Mouse (Mus musculus): ENCODE measurements around the gene Dip2a. TPM values are rescaled to one million over a fixed set of nuclear protein-coding genes. Genes with fewer than 3 reads are reported as not detected.

Gene Dip2a
- polyA plus RNA-seq, 1 experiment from 2014 or later: 19.2 TPM

DNA sequence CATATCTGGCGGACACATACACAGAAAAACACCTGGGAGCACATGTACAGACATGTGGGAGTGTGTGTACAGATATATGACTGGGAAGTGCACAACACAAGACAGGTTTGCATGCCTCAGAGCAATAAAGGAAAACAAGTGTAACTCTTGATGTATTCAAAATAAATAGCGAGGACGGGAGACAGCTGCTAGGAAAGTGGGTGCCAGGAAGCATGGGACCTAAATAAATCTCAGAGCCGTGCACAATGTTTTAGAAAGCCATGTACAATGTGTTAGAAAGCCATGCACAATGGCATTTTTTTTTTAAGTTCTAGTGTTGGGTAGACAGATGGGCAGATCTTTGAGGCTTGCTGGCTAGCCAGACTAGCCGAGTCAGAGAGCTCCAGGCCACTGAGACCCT, 56.0 kb downstream of the Dip2a start:
- ATAC-seq: no peak

GRCm38 (mm10) chr10:76288268-76288993, 56.7 kb downstream of the Dip2a start:
- H3K36me3 ChIP-seq (ENCODE audit: control insufficient read depth, insufficient read depth, low read length): peaks cover 49% of the 10 kb centered on the region
- 85% methylated on average over 11 of the region's 11 CpGs for WGBS

More for the DNA sequence above, 56.0 kb downstream of the Dip2a start:
- H3K27ac ChIP-seq (ENCODE audit: low read length): no peak overlapping the region
- H3K36me3 ChIP-seq (ENCODE audit: control insufficient read depth, insufficient read depth, low read length): peaks cover 49% of the 10 kb centered on the region
- H3K4me2 ChIP-seq (ENCODE audit: low read length): no peak overlapping the region
- WGBS: 94% methylated on average over 5 of the region's 5 CpGs
- no peak overlapping the region for H3K9ac ChIP-seq (ENCODE audit: low read depth, low read length)
- H3K4me1 ChIP-seq (ENCODE audit: control insufficient read depth, insufficient read depth, low read length): no peaks in the 10 kb centered on the region
- no peaks in the 10 kb centered on the region for H3K9me3 ChIP-seq (replicated peaks; ENCODE audit: control insufficient read depth, low read length, poor library complexity, severe bottlenecking)
- no peak overlapping the region for H3K4me3 ChIP-seq (ENCODE audit: low read depth, low read length)
- no peaks in the 10 kb centered on the region for H3K27me3 ChIP-seq (ENCODE audit: control insufficient read depth, insufficient read depth, low read depth, low read length)

DNA sequence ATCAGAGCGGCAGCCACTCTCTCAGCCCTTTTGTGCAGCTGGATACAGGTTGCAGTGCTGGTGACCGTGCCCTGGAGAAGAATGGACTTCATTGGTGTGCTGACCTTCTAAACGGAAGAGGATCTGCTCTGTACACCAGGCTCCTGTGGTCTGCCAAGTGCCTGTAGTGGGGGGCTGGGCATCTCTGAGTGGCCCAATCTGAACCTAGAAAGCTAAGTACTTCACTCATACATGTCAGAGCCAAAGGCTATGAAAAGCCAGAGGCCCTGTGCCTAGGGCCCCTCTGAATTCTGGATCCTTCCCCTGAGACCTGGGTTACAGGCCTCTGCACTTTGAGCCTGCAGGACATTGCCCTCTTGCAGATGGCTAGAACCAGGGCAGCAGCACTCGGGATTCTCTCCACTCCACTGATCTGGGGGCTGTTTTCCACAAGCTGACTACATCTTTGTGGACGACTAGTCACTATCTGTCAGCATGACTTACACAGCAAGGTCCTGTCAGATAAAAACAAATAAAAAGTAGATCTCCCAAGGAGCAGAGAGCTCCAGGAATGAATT, 66.5 kb downstream of the Dip2a start:
- ATAC-seq: no peak
- H3K4me2 ChIP-seq (ENCODE audit: low read length): no peak overlapping the region
- no peak overlapping the region for H3K4me3 ChIP-seq (ENCODE audit: low read depth, low read length)
- no peak overlapping the region for H3K9ac ChIP-seq (ENCODE audit: low read depth, low read length)
- 73% methylated on average over 5 of the region's 5 CpGs for WGBS
- H3K27ac ChIP-seq (ENCODE audit: low read length): no peak overlapping the region
- H3K27me3 ChIP-seq (ENCODE audit: control insufficient read depth, insufficient read depth, low read depth, low read length): no peaks in the 10 kb centered on the region
- H3K4me1 ChIP-seq (ENCODE audit: control insufficient read depth, insufficient read depth, low read length): no peaks in the 10 kb centered on the region
- peaks cover 41% of the 10 kb centered on the region for H3K36me3 ChIP-seq (ENCODE audit: control insufficient read depth, insufficient read depth, low read length)
- H3K9me3 ChIP-seq (replicated peaks; ENCODE audit: control insufficient read depth, low read length, poor library complexity, severe bottlenecking): no peaks in the 10 kb centered on the region

More at GRCm38 (mm10) chr10:76288268-76288993, 56.7 kb downstream of the Dip2a start:
- H3K4me3 ChIP-seq (ENCODE audit: low read depth, low read length): no peak overlapping the region
- ATAC-seq: no peak
- H3K9ac ChIP-seq (ENCODE audit: low read depth, low read length): no peak overlapping the region
- H3K9me3 ChIP-seq (replicated peaks; ENCODE audit: control insufficient read depth, low read length, poor library complexity, severe bottlenecking): no peaks in the 10 kb centered on the region
- no peak overlapping the region for H3K27ac ChIP-seq (ENCODE audit: low read length)
- no peaks in the 10 kb centered on the region for H3K27me3 ChIP-seq (ENCODE audit: control insufficient read depth, insufficient read depth, low read depth, low read length)
- no peak overlapping the region for H3K4me2 ChIP-seq (ENCODE audit: low read length)
- H3K4me1 ChIP-seq (ENCODE audit: control insufficient read depth, insufficient read depth, low read length): no peaks in the 10 kb centered on the region

DNA sequence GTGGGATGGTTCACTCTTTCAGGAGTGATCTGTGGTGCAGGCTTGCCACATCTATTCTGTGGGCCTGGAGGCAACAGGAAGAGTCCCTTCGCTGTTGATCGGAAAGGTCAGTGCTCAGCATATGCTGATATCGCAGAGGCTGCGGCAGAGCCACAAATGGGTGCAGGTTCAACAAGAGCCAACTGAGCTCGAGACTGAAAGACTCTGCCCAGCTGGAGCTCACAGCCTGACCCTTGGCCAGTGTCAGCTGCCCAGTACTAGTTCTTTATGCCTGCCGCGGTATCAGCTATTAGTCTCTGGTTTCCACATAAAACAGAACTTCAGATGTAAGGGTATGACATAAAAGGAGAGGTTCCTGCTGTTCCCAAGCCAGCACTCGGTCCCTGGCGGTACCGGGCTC, 69.8 kb downstream of the Dip2a start:
- Histone ChIP-seq H3K9ac (ENCODE audit: low read depth, low read length) (no peak overlapping the region), H3K27me3 (ENCODE audit: control insufficient read depth, insufficient read depth, low read depth, low read length) (no peaks in the 10 kb centered on the region), H3K9me3 (replicated peaks; ENCODE audit: control insufficient read depth, low read length, poor library complexity, severe bottlenecking) (no peaks in the 10 kb centered on the region), H3K27ac (ENCODE audit: low read length) (no peak overlapping the region), H3K4me3 (ENCODE audit: low read depth, low read length) (no peak overlapping the region), H3K4me1 (ENCODE audit: control insufficient read depth, insufficient read depth, low read length) (no peaks in the 10 kb centered on the region), H3K4me2 (ENCODE audit: low read length) (no peak overlapping the region), H3K36me3 (ENCODE audit: control insufficient read depth, insufficient read depth, low read length) (peaks cover 47% of the 10 kb centered on the region)
- 83% methylated on average over 10 of the region's 10 CpGs for WGBS
- no peak for ATAC-seq

DNA sequence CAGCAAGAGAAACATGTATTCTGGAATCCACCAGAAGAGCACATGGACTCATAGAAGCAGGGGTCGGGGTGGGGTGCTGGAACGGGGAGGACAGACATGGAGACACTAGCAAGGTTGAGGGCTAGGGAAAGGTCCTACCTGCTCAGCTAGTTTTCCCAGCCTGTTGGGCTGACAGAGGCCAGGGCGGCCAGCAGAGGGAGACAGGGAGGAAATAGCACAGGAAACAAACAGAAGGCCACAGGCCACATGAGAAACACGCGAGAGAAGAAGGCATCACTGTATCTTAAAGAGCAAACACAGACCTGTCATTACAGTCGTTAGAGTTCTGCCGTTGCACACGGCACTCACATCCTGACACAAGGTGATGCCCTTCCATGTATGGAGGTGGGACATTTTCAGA, 73.9 kb downstream of the Dip2a start:
- ATAC-seq: no peak
- peaks cover 62% of the 10 kb centered on the region for H3K36me3 ChIP-seq (ENCODE audit: control insufficient read depth, insufficient read depth, low read length)

GRCm38 (mm10) chr10:76262431-76262830, 82.7 kb downstream of the Dip2a start:
- 78% methylated on average over 4 of the region's 4 CpGs for WGBS
- Histone ChIP-seq H3K4me3 (ENCODE audit: low read depth, low read length) (no peak overlapping the region), H3K4me2 (ENCODE audit: low read length) (no peak overlapping the region), H3K9ac (ENCODE audit: low read depth, low read length) (no peak overlapping the region), H3K27me3 (ENCODE audit: control insufficient read depth, insufficient read depth, low read depth, low read length) (no peaks in the 10 kb centered on the region), H3K4me1 (ENCODE audit: control insufficient read depth, insufficient read depth, low read length) (peaks cover 2% of the 10 kb centered on the region; the same call in 1 of the 2 replicates), H3K36me3 (ENCODE audit: control insufficient read depth, insufficient read depth, low read length) (peaks cover 27% of the 10 kb centered on the region), H3K27ac (ENCODE audit: low read length) (no peak overlapping the region), H3K9me3 (replicated peaks; ENCODE audit: control insufficient read depth, low read length, poor library complexity, severe bottlenecking) (no peaks in the 10 kb centered on the region)
- no peak for ATAC-seq

More for the DNA sequence above, 73.9 kb downstream of the Dip2a start:
- Histone ChIP-seq H3K9ac (ENCODE audit: low read depth, low read length) (no peak overlapping the region), H3K27ac (ENCODE audit: low read length) (no peak overlapping the region), H3K9me3 (replicated peaks; ENCODE audit: control insufficient read depth, low read length, poor library complexity, severe bottlenecking) (no peaks in the 10 kb centered on the region), H3K4me1 (ENCODE audit: control insufficient read depth, insufficient read depth, low read length) (no peaks in the 10 kb centered on the region), H3K4me3 (ENCODE audit: low read depth, low read length) (no peak overlapping the region), H3K27me3 (ENCODE audit: control insufficient read depth, insufficient read depth, low read depth, low read length) (no peaks in the 10 kb centered on the region), H3K4me2 (ENCODE audit: low read length) (no peak overlapping the region)
- WGBS: 56% methylated on average over 8 of the region's 8 CpGs

DNA sequence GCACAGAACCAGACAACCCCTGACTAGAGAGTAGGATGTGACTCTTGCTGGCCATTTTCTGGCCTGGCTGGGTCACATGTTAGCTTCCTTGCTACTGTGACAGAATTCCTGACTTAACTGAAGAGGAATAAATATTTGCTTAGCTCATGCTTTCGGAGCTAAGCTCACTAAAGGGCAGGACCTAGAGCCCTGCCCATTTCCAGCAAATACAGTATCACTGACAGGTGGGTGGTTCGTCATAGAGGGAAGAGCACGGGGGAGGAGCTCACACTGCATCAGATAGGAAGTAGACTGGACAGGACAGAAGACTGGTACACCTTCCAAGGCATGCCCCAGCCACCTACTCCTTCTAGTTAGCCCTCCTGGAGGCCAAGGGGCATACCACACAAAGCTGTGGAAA, 83.6 kb downstream of the Dip2a start:
- peaks cover 2% of the 10 kb centered on the region; the same call in 1 of the 2 replicates for H3K4me1 ChIP-seq (ENCODE audit: control insufficient read depth, insufficient read depth, low read length)
- no peak overlapping the region for H3K27ac ChIP-seq (ENCODE audit: low read length)
- 78% methylated on average over 3 of the region's 3 CpGs for WGBS
- no peak overlapping the region for H3K4me3 ChIP-seq (ENCODE audit: low read depth, low read length)
- ATAC-seq: peak; percentile 51
- H3K9me3 ChIP-seq (replicated peaks; ENCODE audit: control insufficient read depth, low read length, poor library complexity, severe bottlenecking): no peaks in the 10 kb centered on the region
- peaks cover 22% of the 10 kb centered on the region for H3K36me3 ChIP-seq (ENCODE audit: control insufficient read depth, insufficient read depth, low read length)
- H3K9ac ChIP-seq (ENCODE audit: low read depth, low read length): no peak overlapping the region
- H3K27me3 ChIP-seq (ENCODE audit: control insufficient read depth, insufficient read depth, low read depth, low read length): no peaks in the 10 kb centered on the region
- no peak overlapping the region for H3K4me2 ChIP-seq (ENCODE audit: low read length)

- Histone ChIP-seq H3K36me3 (ENCODE audit: control insufficient read depth, insufficient read depth, low read length) (peaks cover 14% of the 10 kb centered on the region; the same call in 1 of the 2 replicates), H3K9ac (ENCODE audit: low read depth, low read length) (no peak overlapping the region), H3K4me2 (ENCODE audit: low read length) (no peak overlapping the region), H3K9me3 (replicated peaks; ENCODE audit: control insufficient read depth, low read length, poor library complexity, severe bottlenecking) (no peaks in the 10 kb centered on the region), H3K4me3 (ENCODE audit: low read depth, low read length) (no peak overlapping the region), H3K27ac (ENCODE audit: low read length) (no peak overlapping the region), H3K27me3 (ENCODE audit: control insufficient read depth, insufficient read depth, low read depth, low read length) (no peaks in the 10 kb centered on the region), H3K4me1 (ENCODE audit: control insufficient read depth, insufficient read depth, low read length) (peaks cover 2% of the 10 kb centered on the region; the same call in 1 of the 2 replicates)
- 52% methylated on average over 11 of the region's 11 CpGs for WGBS
- no peak for ATAC-seq
Observed at GRCm38 (mm10) chr10:76260358-76261059, 84.6 kb downstream of the Dip2a start.
